Comparison of ENCODE assay signal across 8 mouse cellular contexts in genomic region chr6:91076249-91076648, GRCm38 (mm10). TPM values are rescaled to one million over a fixed set of nuclear protein-coding genes. Genes with fewer than 3 reads are reported as not detected.
DNase-seq lines count a peak whose midpoint lies in the region.

No protein-coding gene starts in this region.

- no peak overlapping the region for H3K27ac ChIP-seq in hindbrain, embryonic 10.5 days

- no peaks in the 10 kb centered on the region for H3K27me3 ChIP-seq in hindbrain, embryonic 10.5 days (ENCODE audit: insufficient read depth, poor library complexity, severe bottlenecking)

- peaks cover 76% of the 10 kb centered on the region for H3K36me3 ChIP-seq in hindbrain, embryonic 10.5 days

- 91% methylated on average over 9 of the region's 9 CpGs for WGBS in hindbrain, embryonic 10.5 days

- H3K9me3 ChIP-seq in hindbrain, embryonic 10.5 days: no peaks in the 10 kb centered on the region

- DNase-seq in kidney, postnatal 10 days: peak; percentile 15
- no peak for DNase-seq in kidney, postnatal 36 days
- peak; percentile 62 for DNase-seq in cerebellum, adult 11-12 months
- peak; percentile 68 for DNase-seq in gastrocnemius, postnatal 25 days
- DNase-seq in layer of hippocampus, adult 9-11 months: peak; percentile 87
- peak; percentile 26 for DNase-seq in ovary, postnatal 36 days (ENCODE audit: low spot score)
- DNase-seq in spleen, postnatal 10 days (ENCODE audit: low spot score in 2 of 2): no peak
- DNase-seq in hindbrain, embryonic 10.5 days (ENCODE audit: low spot score): no peak

- peaks cover 4% of the 10 kb centered on the region; the same call in 1 of the 2 replicates for H3K4me1 ChIP-seq in hindbrain, embryonic 10.5 days (replicated peaks)

- H3K4me3 ChIP-seq in hindbrain, embryonic 10.5 days: no peak overlapping the region

RNA-seq across cellular contexts. Expression of gene Nup210, which starts 40.4 kb away (rescaled TPM):
- 10 to 100 TPM; 20.1 to 21.6 TPM for total RNA-seq in gastrocnemius, postnatal 25 days (2021)
- polyA plus RNA-seq in hindbrain, embryonic 10.5 days (2016; fragmentation: Nextera tagmentation; extraction: Ambion mirVana): 24.0 and 28.8 TPM in 2 replicates

Comparison
In these comparisons a context has a peak if more than half of its experiments do, and no peak if none do; other contexts are left out.
1. DNase-seq: peak in kidney, postnatal 10 days (single experiment), cerebellum, adult 11-12 months (single experiment), gastrocnemius, postnatal 25 days (single experiment), layer of hippocampus, adult 9-11 months (single experiment) and ovary, postnatal 36 days (single experiment); none in kidney, postnatal 36 days (0 of 2), spleen, postnatal 10 days (0 of 2) and hindbrain, embryonic 10.5 days (single experiment).